Comparison of ENCODE assay signal across 19 mouse cellular contexts in genomic region chr13:82883368-82883767, GRCm38 (mm10).
DNase-seq lines count a peak whose midpoint lies in the region; ATAC-seq and TF ChIP-seq lines count a peak whose summit lies in the region.
"Had no signal": no experiment of that assay in that cellular context is flagged by ENCODE, and none has a peak within 500 bp of the region (broad histone marks: within the 10 kb centered on the region; RNA-seq: fewer than 3 reads in every experiment).

No protein-coding gene starts in this region.

- no peaks in the 10 kb centered on the region for H3K27me3 ChIP-seq in midbrain, embryonic 11.5 days (ENCODE audit: control insufficient read depth, insufficient read depth, low read length)
- no peaks in the 10 kb centered on the region for H3K27me3 ChIP-seq in midbrain, postnatal 0 days (ENCODE audit: insufficient read depth, low read length)
- H3K27me3 ChIP-seq: embryonic facial prominence, embryonic 12.5 days; forebrain, embryonic 13.5 days; forebrain, embryonic 15.5 days had no signal

- no peak overlapping the region for H3K4me3 ChIP-seq in midbrain, embryonic 11.5 days (ENCODE audit: low read depth, low read length)
- no peak overlapping the region for H3K4me3 ChIP-seq in midbrain, postnatal 0 days (ENCODE audit: low read depth, low read length)
- H3K4me3 ChIP-seq: embryonic facial prominence, embryonic 10.5 days; embryonic facial prominence, embryonic 12.5 days; forebrain, embryonic 13.5 days; forebrain, embryonic 15.5 days had no signal

- no peaks in the 10 kb centered on the region for H3K36me3 ChIP-seq in midbrain, embryonic 11.5 days (ENCODE audit: control insufficient read depth, insufficient read depth, low read length)
- no peaks in the 10 kb centered on the region for H3K36me3 ChIP-seq in midbrain, postnatal 0 days (ENCODE audit: insufficient read depth, low read length)
- H3K36me3 ChIP-seq: embryonic facial prominence, embryonic 10.5 days; embryonic facial prominence, embryonic 12.5 days; forebrain, embryonic 15.5 days had no signal

- peak; percentile 75 for DNase-seq in midbrain, embryonic 11.5 days (ENCODE audit: low spot score, missing footprints)
- DNase-seq in midbrain, postnatal 0 days (ENCODE audit: low spot score): no peak
- DNase-seq in layer of hippocampus, adult 9-10 months (ENCODE audit: low spot score): no peak
- DNase-seq in embryo, embryonic 11 days: no peak
- DNase-seq: adrenal gland, adult 2 months; adrenal gland, postnatal 10 days; adrenal gland, postnatal 25 days; cerebellum, adult 11 months; cerebellum, adult 18-20 months; cerebellum, adult 8-10 months; cerebellum, adult 9-11 months; cerebellum, postnatal 14 days; cerebellum, postnatal 36 days; forebrain, postnatal 0 days had no signal

- H3K9me3 ChIP-seq in midbrain, embryonic 11.5 days (ENCODE audit: control insufficient read depth, low read length): no peaks in the 10 kb centered on the region
- no peaks in the 10 kb centered on the region for H3K9me3 ChIP-seq in midbrain, postnatal 0 days (ENCODE audit: low read length)
- H3K9me3 ChIP-seq: embryonic facial prominence, embryonic 10.5 days; embryonic facial prominence, embryonic 12.5 days; forebrain, embryonic 13.5 days; forebrain, embryonic 15.5 days had no signal

- H3K9ac ChIP-seq in midbrain, embryonic 11.5 days (ENCODE audit: low read length): no peak overlapping the region
- H3K9ac ChIP-seq in midbrain, postnatal 0 days (replicated peaks; ENCODE audit: low read length, poor library complexity, severe bottlenecking): no peak overlapping the region
- H3K9ac ChIP-seq: embryonic facial prominence, embryonic 12.5 days; forebrain, embryonic 13.5 days; forebrain, embryonic 15.5 days; forebrain, postnatal 0 days had no signal

- H3K4me2 ChIP-seq in midbrain, embryonic 11.5 days: no peak overlapping the region
- H3K4me2 ChIP-seq in midbrain, postnatal 0 days (ENCODE audit: low read depth, low read length, poor library complexity, severe bottlenecking): no peak overlapping the region
- H3K4me2 ChIP-seq: embryonic facial prominence, embryonic 12.5 days; forebrain, embryonic 13.5 days; forebrain, embryonic 15.5 days had no signal

- TF ChIP-seq CTCF in midbrain, postnatal 0 days (IDR thresholded peaks at IDR 0.05): no peak

- no peak for ATAC-seq in midbrain, embryonic 11.5 days (ENCODE audit: low FRiP score)
- no peak for ATAC-seq in midbrain, postnatal 0 days (ENCODE audit: low FRiP score)
- ATAC-seq in megakaryocyte, adult 5-6 weeks (ENCODE audit: poor library complexity, severe bottlenecking): peak; percentile 52; the same call in 1 of the 2 replicates
- ATAC-seq: forebrain, embryonic 13.5 days; forebrain, embryonic 15.5 days; forebrain, postnatal 0 days had no signal

- no peak overlapping the region for H3K27ac ChIP-seq in midbrain, embryonic 11.5 days (ENCODE audit: low read depth, low read length)
- H3K27ac ChIP-seq in midbrain, postnatal 0 days (ENCODE audit: low read depth, low read length): no peak overlapping the region
- H3K27ac ChIP-seq: embryonic facial prominence, embryonic 10.5 days; embryonic facial prominence, embryonic 12.5 days; forebrain, embryonic 13.5 days; forebrain, embryonic 15.5 days had no signal

- H3K4me1 ChIP-seq in midbrain, embryonic 11.5 days (ENCODE audit: control insufficient read depth, insufficient read depth, low read length): no peaks in the 10 kb centered on the region
- no peaks in the 10 kb centered on the region for H3K4me1 ChIP-seq in midbrain, postnatal 0 days (ENCODE audit: insufficient read depth, low read length)
- H3K4me1 ChIP-seq: embryonic facial prominence, embryonic 10.5 days; embryonic facial prominence, embryonic 12.5 days; forebrain, embryonic 13.5 days; forebrain, embryonic 15.5 days had no signal
